Mouse (Mus musculus): ENCODE measurements around the gene Ttc27. TPM values are rescaled to one million over a fixed set of nuclear protein-coding genes. Genes with fewer than 3 reads are reported as not detected.

Ttc27 gene
- polyA plus RNA-seq, 1 experiment from 2014 or later = 16.1 TPM

- Histone ChIP-seq H3K9me3 (no peaks in the 10 kb centered on the region), H3K27me3 (no peaks in the 10 kb centered on the region), H3K4me1 (replicated peaks) (peaks cover 5% of the 10 kb centered on the region; the same call in 1 of the 2 replicates), H3K27ac (no peak overlapping the region), H3K36me3 (no peaks in the 10 kb centered on the region), H3K9ac (replicated peaks) (no peak overlapping the region), H3K4me3 (replicated peaks) (no peak overlapping the region), H3K4me2 (replicated peaks) (no peak overlapping the region)
- WGBS = 97% methylated on average over 2 of the region's 2 CpGs
- no peak for ATAC-seq
These were observed 86.3 kb downstream of the Ttc27 start for GRCm38 (mm10) chr17:74803835-74804234.

- Histone ChIP-seq H3K4me3 (replicated peaks) (no peak overlapping the region), H3K27ac (no peak overlapping the region), H3K4me2 (replicated peaks) (no peak overlapping the region), H3K27me3 (no peaks in the 10 kb centered on the region), H3K36me3 (no peaks in the 10 kb centered on the region), H3K9ac (replicated peaks) (no peak overlapping the region), H3K4me1 (replicated peaks) (peaks cover 5% of the 10 kb centered on the region; the same call in 1 of the 2 replicates), H3K9me3 (no peaks in the 10 kb centered on the region)
- ATAC-seq = no peak
- 63% methylated on average over 9 of the region's 9 CpGs for WGBS
These were observed 86.9 kb downstream of the Ttc27 start for GRCm38 (mm10) chr17:74804321-74804930.

DNA sequence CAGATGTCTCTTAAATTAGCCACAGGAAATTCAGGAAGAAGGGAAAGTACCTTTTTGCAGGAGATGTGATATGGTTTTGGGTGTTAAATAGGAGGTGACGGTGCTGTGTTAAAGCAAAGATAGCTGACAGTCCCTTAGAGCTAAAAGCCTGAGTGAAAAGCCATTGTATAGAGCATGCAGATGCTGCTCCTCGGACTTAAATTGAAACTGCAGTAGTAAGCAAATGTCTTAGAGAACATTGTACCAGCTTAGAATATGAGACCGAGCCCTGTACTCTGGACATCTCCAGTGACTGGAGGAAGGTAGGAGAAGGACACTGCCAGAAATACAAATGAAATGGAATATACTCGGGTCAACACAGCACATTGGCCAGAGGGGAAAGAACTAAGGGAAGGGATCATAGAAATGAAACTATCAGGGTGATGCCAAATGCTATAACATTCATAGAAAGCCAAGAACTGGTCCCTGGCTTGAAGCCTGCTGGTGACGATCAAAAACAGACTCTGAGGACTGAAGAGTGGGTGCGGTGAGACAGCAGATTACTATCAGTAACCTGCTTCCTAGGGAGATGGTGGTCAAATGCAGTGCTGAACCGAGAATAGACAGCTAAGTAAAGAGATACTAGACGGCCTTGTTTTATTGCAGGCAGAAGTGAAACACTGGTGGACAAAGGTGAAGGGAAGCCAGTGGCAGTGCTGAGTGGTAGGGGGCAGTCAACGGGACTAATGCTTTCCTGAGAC, 90.1 kb downstream of the Ttc27 start:
- no peak for ATAC-seq
- H3K4me1 ChIP-seq (replicated peaks) = peaks cover 5% of the 10 kb centered on the region; the same call in 1 of the 2 replicates
- H3K9ac ChIP-seq (replicated peaks) = no peak overlapping the region
- no peaks in the 10 kb centered on the region for H3K27me3 ChIP-seq
- no peak overlapping the region for H3K4me3 ChIP-seq (replicated peaks)
- H3K9me3 ChIP-seq = no peaks in the 10 kb centered on the region
- H3K36me3 ChIP-seq = no peaks in the 10 kb centered on the region
- no peak overlapping the region for H3K4me2 ChIP-seq (replicated peaks)
- 83% methylated on average over 9 of the region's 9 CpGs for WGBS
- no peak overlapping the region for H3K27ac ChIP-seq

DNA sequence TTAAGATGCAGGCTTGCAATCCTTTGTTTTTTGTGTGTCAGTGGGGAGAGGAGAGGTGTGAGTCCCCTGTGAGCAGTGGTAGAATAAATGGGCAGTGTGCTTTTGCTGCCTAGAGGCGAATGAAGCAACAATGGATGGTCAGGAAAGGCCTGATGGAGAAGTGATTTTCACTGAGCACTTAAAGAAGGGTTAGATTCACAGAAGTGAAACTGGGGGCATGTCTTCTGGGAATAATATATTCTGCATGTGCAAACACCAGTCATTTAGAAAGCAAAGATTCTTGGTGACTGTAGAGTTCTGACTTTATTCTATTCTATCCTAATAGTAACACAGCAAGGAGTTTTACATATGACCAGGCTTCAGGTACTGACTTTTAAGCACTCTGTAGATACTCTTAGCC, 90.8 kb downstream of the Ttc27 start:
- Histone ChIP-seq H3K4me3 (replicated peaks) (no peak overlapping the region), H3K4me2 (replicated peaks) (no peak overlapping the region), H3K4me1 (replicated peaks) (peaks cover 5% of the 10 kb centered on the region; the same call in 1 of the 2 replicates), H3K36me3 (no peaks in the 10 kb centered on the region), H3K27me3 (no peaks in the 10 kb centered on the region), H3K9me3 (no peaks in the 10 kb centered on the region), H3K27ac (no peak overlapping the region), H3K9ac (replicated peaks) (no peak overlapping the region)
- no peak for ATAC-seq
- WGBS = 63% methylated on average over 1 of the region's 1 CpGs

DNA sequence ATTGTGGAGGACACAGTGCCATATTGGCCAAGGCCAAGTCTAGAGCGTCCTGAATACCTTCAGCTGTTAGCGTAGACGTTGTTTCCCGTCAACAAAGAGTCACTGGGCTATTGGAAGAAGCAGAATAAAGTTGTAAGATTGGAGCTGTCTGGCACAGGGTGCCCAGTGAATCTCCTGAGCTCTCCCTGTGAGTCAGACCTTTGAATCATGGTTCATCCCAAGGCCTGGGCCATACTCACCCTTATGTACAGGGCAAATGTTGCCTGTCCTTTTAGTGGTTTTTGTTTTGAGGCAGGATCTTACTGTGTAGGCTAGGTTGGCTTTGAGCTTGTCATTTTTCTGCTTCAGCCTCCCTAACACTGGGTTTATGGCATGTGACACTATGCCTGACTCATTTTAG, 91.4 kb downstream of the Ttc27 start:
- 90% methylated on average over 4 of the region's 4 CpGs for WGBS
- no peak for ATAC-seq
- Histone ChIP-seq H3K4me3 (replicated peaks) (no peak overlapping the region), H3K27ac (no peak overlapping the region), H3K4me2 (replicated peaks) (no peak overlapping the region), H3K36me3 (no peaks in the 10 kb centered on the region), H3K27me3 (no peaks in the 10 kb centered on the region), H3K9me3 (no peaks in the 10 kb centered on the region), H3K9ac (replicated peaks) (no peak overlapping the region), H3K4me1 (replicated peaks) (peaks cover 5% of the 10 kb centered on the region; the same call in 1 of the 2 replicates)

DNA sequence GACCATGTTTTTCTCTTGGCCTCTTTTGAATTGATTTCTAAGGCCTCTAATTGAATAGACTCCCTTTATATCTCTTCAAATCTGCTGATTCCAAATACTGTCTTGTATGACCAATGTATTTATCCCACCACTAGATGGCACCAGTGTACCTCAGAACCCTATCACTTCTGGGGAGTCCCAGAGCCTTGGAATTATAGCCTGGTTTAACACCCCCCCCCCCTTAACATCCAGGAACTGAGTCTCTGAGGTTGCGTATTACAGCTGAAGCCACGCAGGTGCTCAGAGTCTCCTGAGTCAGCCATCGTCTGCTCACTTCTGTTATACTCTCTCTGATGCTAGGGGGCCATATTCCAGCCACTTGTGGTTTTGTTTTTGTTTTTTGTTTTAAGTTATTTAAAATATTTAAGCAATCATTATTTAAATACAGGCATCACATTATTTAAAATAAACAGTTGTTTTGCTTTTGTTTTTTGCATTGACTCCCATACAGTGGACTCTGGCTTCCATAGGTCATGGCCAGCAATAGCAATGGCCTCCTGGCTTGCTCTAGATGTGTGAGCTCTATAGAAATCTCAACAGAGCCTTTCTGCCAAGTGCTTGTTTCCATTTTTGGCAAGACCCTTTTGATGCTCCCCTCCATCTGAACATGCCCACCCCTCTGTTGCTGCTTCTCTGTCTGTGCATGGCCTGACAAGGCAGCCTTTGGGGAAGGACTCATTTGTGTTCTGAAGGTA, 93.5 kb downstream of the Ttc27 start:
- Histone ChIP-seq H3K4me2 (replicated peaks) (no peak overlapping the region), H3K27me3 (no peaks in the 10 kb centered on the region), H3K4me3 (replicated peaks) (no peak overlapping the region), H3K4me1 (replicated peaks) (no peaks in the 10 kb centered on the region), H3K9ac (replicated peaks) (no peak overlapping the region), H3K27ac (no peak overlapping the region), H3K36me3 (no peaks in the 10 kb centered on the region), H3K9me3 (no peaks in the 10 kb centered on the region; the same call in 1 of the 2 replicates)
- peak; percentile 53; the same call in 1 of the 2 replicates for ATAC-seq
- WGBS = 59% methylated on average over 3 of the region's 3 CpGs

DNA sequence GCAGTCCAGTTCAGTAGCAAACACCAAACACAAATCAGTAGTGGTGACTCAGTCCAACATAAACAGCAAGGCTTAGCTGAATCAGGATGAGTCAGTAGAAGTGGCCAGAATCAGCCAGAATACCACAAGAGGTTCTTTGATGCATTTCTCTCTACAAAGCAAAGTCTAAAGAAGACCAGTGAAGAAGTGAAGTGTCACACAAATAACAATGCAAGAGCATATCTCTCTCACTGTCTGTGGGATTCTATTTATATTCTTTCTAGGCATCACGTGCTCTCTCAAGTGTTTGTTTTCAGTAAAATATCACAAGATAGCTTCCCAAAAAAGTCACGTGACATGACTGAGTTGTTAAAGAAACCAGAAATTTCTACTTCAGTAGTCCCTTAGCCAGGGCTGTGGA, 102.2 kb downstream of the Ttc27 start:
- WGBS = 80% methylated on average over 2 of the region's 2 CpGs
- no peak overlapping the region for H3K27ac ChIP-seq

GRCm38 (mm10) chr17:74830851-74831250, 113.3 kb downstream of the Ttc27 start:
- no peak overlapping the region for H3K4me3 ChIP-seq (replicated peaks)
- H3K36me3 ChIP-seq = no peaks in the 10 kb centered on the region
- ATAC-seq = no peak
- no peaks in the 10 kb centered on the region for H3K27me3 ChIP-seq
- H3K9me3 ChIP-seq = no peaks in the 10 kb centered on the region
- H3K9ac ChIP-seq (replicated peaks) = no peak overlapping the region
- no peak overlapping the region for H3K27ac ChIP-seq
- 97% methylated on average over 2 of the region's 2 CpGs for WGBS
- no peak overlapping the region for H3K4me2 ChIP-seq (replicated peaks)
- H3K4me1 ChIP-seq (replicated peaks) = no peaks in the 10 kb centered on the region

More for the DNA sequence above, 102.2 kb downstream of the Ttc27 start:
- no peak overlapping the region for H3K4me2 ChIP-seq (replicated peaks)
- peaks cover 4% of the 10 kb centered on the region; the same call in 1 of the 2 replicates for H3K36me3 ChIP-seq
- no peak overlapping the region for H3K4me3 ChIP-seq (replicated peaks)
- no peaks in the 10 kb centered on the region for H3K4me1 ChIP-seq (replicated peaks)
- peaks cover 5% of the 10 kb centered on the region; the same call in 1 of the 2 replicates for H3K9me3 ChIP-seq
- no peaks in the 10 kb centered on the region for H3K27me3 ChIP-seq
- H3K9ac ChIP-seq (replicated peaks) = no peak overlapping the region
- no peak for ATAC-seq

- H3K4me2 ChIP-seq (replicated peaks) = no peak overlapping the region
- 84% methylated on average over 3 of the region's 3 CpGs for WGBS
These were observed 124.2 kb downstream of the Ttc27 start for GRCm38 (mm10) chr17:74841721-74842120.

GRCm38 (mm10) chr17:74842603-74843002, 125.1 kb downstream of the Ttc27 start:
- no peak overlapping the region for H3K4me2 ChIP-seq (replicated peaks)
- H3K27ac ChIP-seq = no peak overlapping the region
- no peaks in the 10 kb centered on the region for H3K27me3 ChIP-seq
- no peaks in the 10 kb centered on the region for H3K36me3 ChIP-seq
- H3K4me3 ChIP-seq (replicated peaks) = no peak overlapping the region
- no peak overlapping the region for H3K9ac ChIP-seq (replicated peaks)
- no peaks in the 10 kb centered on the region for H3K4me1 ChIP-seq (replicated peaks)
- WGBS = 91% methylated on average over 3 of the region's 3 CpGs
- ATAC-seq = no peak
- no peaks in the 10 kb centered on the region for H3K9me3 ChIP-seq

More at GRCm38 (mm10) chr17:74841721-74842120, 124.2 kb downstream of the Ttc27 start:
- H3K36me3 ChIP-seq = no peaks in the 10 kb centered on the region
- no peaks in the 10 kb centered on the region for H3K4me1 ChIP-seq (replicated peaks)
- no peak for ATAC-seq
- H3K27ac ChIP-seq = no peak overlapping the region
- no peaks in the 10 kb centered on the region for H3K27me3 ChIP-seq
- H3K9ac ChIP-seq (replicated peaks) = no peak overlapping the region
- H3K4me3 ChIP-seq (replicated peaks) = no peak overlapping the region
- H3K9me3 ChIP-seq = no peaks in the 10 kb centered on the region

DNA sequence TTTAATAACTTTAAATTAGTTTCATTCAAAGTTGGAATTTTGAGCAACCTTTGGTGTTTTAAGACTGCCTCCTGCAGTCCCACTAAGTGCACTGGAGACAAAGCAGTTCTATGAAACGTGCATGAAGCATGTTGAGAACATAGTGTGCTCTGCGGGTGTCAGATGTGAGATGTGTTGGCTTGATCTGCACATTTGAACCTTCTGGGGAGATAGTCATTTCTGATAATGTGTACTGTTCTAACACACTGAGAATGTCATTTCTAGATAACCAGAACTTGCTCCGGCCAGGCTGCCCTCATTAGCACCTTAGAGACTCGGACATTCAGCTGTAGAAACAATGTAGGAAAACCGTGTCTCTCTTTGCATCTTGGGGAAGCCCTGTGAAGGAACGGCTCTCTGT, 126.0 kb downstream of the Ttc27 start:
- no peak for ATAC-seq
- Histone ChIP-seq H3K9me3 (no peaks in the 10 kb centered on the region), H3K27ac (no peak overlapping the region), H3K9ac (replicated peaks) (no peak overlapping the region), H3K4me1 (replicated peaks) (no peaks in the 10 kb centered on the region), H3K36me3 (no peaks in the 10 kb centered on the region), H3K4me3 (replicated peaks) (no peak overlapping the region), H3K4me2 (replicated peaks) (no peak overlapping the region), H3K27me3 (no peaks in the 10 kb centered on the region)
- 89% methylated on average over 6 of the region's 6 CpGs for WGBS
